Mouse (Mus musculus) CD4-positive naive resting alpha-beta T cell, adult 76 days (primary cell): ENCODE results near the gene Sirt5. TPM values are rescaled to one million over a fixed set of nuclear protein-coding genes. Genes with fewer than 3 reads are reported as not detected.

Experiments
- total RNA-seq: library from RNA; stranded (reverse); gene quantifications from one replicate; pipeline ENCODE4 v1.2.4, GENCODE M21; 2023

Sirt5 gene
- total RNA-seq: 8.5 TPM

GRCm38 (mm10) chr13:43364985-43365824, at the start of gene Sirt5:
Sirt5 (plus strand) TSS chr13:43365496.

DNA sequence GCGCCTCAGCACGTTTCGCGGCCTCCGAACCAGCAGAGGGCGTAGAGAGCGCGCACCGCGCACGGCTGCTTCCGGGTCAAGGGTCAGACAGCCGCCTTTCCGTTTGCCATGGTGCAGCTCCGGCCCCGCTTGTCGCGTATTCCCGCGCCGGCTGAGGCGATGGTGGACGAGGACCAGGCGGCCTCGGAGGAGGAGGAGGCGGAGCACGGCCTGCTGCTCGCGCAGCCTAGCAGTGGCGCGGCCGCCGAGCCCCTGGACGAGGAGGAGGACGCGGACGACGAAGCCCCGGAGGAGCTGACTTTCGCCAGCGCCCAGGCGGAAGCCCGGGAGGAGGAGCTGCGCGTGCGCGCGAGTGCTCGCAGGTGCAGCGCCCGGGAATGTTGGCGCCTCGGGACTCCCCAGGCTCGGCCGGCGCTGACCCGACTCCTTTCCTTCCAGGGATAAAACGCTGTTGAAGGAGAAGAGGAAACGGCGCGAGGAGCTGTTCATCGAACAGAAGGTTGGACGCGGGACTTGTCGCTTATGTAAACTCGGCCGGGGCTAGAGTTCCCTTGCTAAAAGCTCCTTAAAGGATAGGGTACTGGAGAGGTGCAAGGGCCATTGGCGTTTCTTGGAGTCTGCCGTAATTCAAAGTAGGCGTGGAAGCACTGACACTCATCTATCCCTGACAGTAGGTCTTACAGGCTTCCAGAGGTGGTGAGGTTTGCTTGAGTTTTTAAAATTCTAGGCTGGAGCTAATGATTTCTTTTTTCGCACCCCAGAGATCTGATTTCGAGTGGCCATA, 33.2 kb downstream of the Sirt5 start, which contains the start of gene Nol7:
TSS of gene Nol7 (plus strand) at position 94 of the 784 bp plus-strand sequence.

Other genes starting within 250 kb of the Sirt5 start
- 3.2 TPM for gene Tbc1d7, start 194.0 kb upstream of the Sirt5 start, total RNA-seq
- 12.9 TPM for gene Gfod1, start 61.3 kb upstream of the Sirt5 start, total RNA-seq
- gene Nol7, start 32.9 kb downstream of the Sirt5 start, total RNA-seq: 161 TPM
- gene Ranbp9, start 115.8 kb downstream of the Sirt5 start, total RNA-seq: 138 TPM
- 24.8 TPM for gene Mcur1, start 194.7 kb downstream of the Sirt5 start, total RNA-seq